ENCODE assay signal across 10 mouse cellular contexts in the genomic region with DNA sequence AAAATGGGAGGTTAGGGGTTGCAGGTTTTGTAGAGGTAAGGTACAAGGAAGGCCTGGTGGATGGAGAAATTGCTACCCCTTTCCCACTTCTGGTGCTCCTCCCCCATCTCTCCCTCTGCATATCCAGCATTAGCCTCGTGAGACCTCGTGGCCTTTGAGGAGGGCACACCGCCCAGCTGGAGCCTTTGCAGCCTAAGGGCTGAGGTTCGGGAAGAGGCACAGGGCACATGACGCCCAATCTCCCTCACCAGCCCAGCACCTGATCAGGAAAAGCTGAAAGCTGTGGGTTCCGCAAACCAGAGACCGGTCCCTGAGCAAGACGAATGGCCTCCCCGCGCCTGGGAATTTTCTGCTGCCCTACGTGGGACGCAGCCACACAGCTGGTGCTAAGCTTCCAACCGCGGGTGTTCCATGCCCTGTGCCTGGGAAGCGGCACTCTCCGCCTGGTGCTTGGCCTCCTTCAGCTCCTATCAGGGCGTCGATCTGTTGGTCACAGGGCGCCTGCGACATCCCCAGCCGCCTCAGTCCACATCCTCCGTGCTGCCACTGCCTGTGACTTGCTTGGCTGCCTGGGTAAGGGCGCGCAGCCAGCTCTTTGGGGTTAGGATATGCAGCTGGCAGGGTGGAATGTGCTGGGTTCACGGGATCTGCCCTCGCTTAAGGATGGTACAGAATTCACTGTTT. TPM values are rescaled to one million over a fixed set of nuclear protein-coding genes. Genes with fewer than 3 reads are reported as not detected.
DNase-seq lines count a peak whose midpoint lies in the region; ATAC-seq lines count a peak whose summit lies in the region.
"Had no signal": no experiment of that assay in that cellular context is flagged by ENCODE, and none has a peak within 500 bp of the region (broad histone marks: within the 10 kb centered on the region; RNA-seq: fewer than 3 reads in every experiment).

TSS of gene Gpr143 (plus strand) at position 202 of the 684 bp plus-strand sequence.

- H3K27ac ChIP-seq in midbrain, embryonic 16.5 days (ENCODE audit: low read length) = no peak within 1 kb of the TSS

- no peaks in the 10 kb centered on the region for H3K36me3 ChIP-seq in midbrain, embryonic 16.5 days (ENCODE audit: control insufficient read depth, insufficient read depth, low read length)

- H3K9ac ChIP-seq in midbrain, embryonic 16.5 days (ENCODE audit: low read depth, low read length) = peak within 1 kb of the TSS; percentile 48; the same call in 1 of the 2 replicates

- H3K4me1 ChIP-seq in midbrain, embryonic 16.5 days (ENCODE audit: control insufficient read depth, insufficient read depth, low read length) = no peaks in the 10 kb centered on the region

- peak within 1 kb of the TSS; percentile 53 for H3K4me2 ChIP-seq in midbrain, embryonic 16.5 days (ENCODE audit: low read length)

- H3K9me3 ChIP-seq in midbrain, embryonic 16.5 days (replicated peaks; ENCODE audit: control insufficient read depth, low read length, poor library complexity, severe bottlenecking) = no peaks in the 10 kb centered on the region

- H3K27me3 ChIP-seq in midbrain, embryonic 16.5 days (ENCODE audit: control insufficient read depth, insufficient read depth, low read depth, low read length) = no peaks in the 10 kb centered on the region; the same call in 1 of the 2 replicates

- peak; percentile 10 to 11 for DNase-seq in layer of hippocampus, postnatal 10 days (ENCODE audit: low spot score in 2 of 2)
- DNase-seq in layer of hippocampus, postnatal 14 days (ENCODE audit: low spot score in 2 of 2) = no peak
- DNase-seq in heart, postnatal 4 days = peak; percentile 13
- DNase-seq in kidney, postnatal 4 days = peak; percentile 27 to 55
- DNase-seq in adipocyte (ENCODE audit: low spot score) = no peak
- no peak for DNase-seq in yolk sac, embryonic 10.5 days (ENCODE audit: low spot score)

- WGBS in midbrain, embryonic 16.5 days = 23% methylated on average over 26 of the region's 26 CpGs

- peak; percentile 60 for ATAC-seq in common myeloid progenitor, adult 5-6 weeks (replicated peaks; ENCODE audit: low read depth, poor library complexity, severe bottlenecking)
- ATAC-seq in midbrain, embryonic 16.5 days = 0 out of 2 replicates have a peak, but pooled peaks have one; percentile 32

- H3K4me3 ChIP-seq in midbrain, embryonic 16.5 days (ENCODE audit: low read depth, low read length) = peak within 1 kb of the TSS; percentile 25

RNA-seq across cellular contexts. Expression of gene Gpr143, which starts in this region (rescaled TPM):
- total RNA-seq in layer of hippocampus, postnatal 10 days (2021) = under 1 TPM in 1 of 2 experiments, not detected in 1; 0.36 TPM
- total RNA-seq in layer of hippocampus, postnatal 14 days (2021) = under 1 TPM in 1 of 2 experiments, not detected in 1; 0.26 TPM
- not detected in 2 replicates for total RNA-seq in common myeloid progenitor, adult 5-6 weeks (2017)
- not detected for total RNA-seq in heart, postnatal 4 days (2021)
- polyA plus RNA-seq in midbrain, embryonic 16.5 days (2015; fragmentation: Nextera tagmentation; extraction: Ambion mirVana) = 0.30 and 0.31 TPM in 2 replicates
- polyA plus RNA-seq: gonadal fat pad, adult 2 months; small intestine, adult 2 months had no signal

Comparison
In these comparisons a context has a peak if more than half of its experiments do, and no peak if none do; other contexts are left out.
1. Peak in DNase-seq in layer of hippocampus, postnatal 10 days; RNA of the gene not detected or under 1 TPM.
2. Peak in ATAC-seq in common myeloid progenitor, adult 5-6 weeks; RNA of the gene not detected or under 1 TPM.
3. Peak in DNase-seq in heart, postnatal 4 days; RNA of the gene not detected or under 1 TPM.
4. Peak in ATAC-seq, H3K4me3 ChIP-seq, H3K9ac ChIP-seq and H3K4me2 ChIP-seq in midbrain, embryonic 16.5 days; RNA of the gene not detected or under 1 TPM.
5. DNase-seq: peak in kidney, postnatal 4 days (2 of 2); none in layer of hippocampus, postnatal 14 days (0 of 2), adipocyte (single experiment) and yolk sac, embryonic 10.5 days (single experiment).